Mouse (Mus musculus) liver, postnatal 0 days (tissue): ENCODE data around the gene Itgb7.

Experiments
- CTCF ChIP-seq: sonication (generic); IDR thresholded peaks from 2 replicates; pipeline ENCODE4 v1.5.1; 2016; ENCODE audit warnings: antibody characterized with exemption, low read depth
- EP300 ChIP-seq: IDR thresholded peaks from 2 replicates; pipeline ENCODE4 v1.6.1; 2016; ENCODE audit warnings: antibody characterized with exemption, low read depth, mild to moderate bottlenecking

GRCm38 (mm10) chr15:102270274-102270960, 38.7 kb upstream of the Itgb7 start, which contains the start of gene Gm9918:
- TF ChIP-seq CTCF (no peak), EP300 (no peak)
